Mouse (Mus musculus): Measurements from ENCODE around the gene Ttc23.

DNA sequence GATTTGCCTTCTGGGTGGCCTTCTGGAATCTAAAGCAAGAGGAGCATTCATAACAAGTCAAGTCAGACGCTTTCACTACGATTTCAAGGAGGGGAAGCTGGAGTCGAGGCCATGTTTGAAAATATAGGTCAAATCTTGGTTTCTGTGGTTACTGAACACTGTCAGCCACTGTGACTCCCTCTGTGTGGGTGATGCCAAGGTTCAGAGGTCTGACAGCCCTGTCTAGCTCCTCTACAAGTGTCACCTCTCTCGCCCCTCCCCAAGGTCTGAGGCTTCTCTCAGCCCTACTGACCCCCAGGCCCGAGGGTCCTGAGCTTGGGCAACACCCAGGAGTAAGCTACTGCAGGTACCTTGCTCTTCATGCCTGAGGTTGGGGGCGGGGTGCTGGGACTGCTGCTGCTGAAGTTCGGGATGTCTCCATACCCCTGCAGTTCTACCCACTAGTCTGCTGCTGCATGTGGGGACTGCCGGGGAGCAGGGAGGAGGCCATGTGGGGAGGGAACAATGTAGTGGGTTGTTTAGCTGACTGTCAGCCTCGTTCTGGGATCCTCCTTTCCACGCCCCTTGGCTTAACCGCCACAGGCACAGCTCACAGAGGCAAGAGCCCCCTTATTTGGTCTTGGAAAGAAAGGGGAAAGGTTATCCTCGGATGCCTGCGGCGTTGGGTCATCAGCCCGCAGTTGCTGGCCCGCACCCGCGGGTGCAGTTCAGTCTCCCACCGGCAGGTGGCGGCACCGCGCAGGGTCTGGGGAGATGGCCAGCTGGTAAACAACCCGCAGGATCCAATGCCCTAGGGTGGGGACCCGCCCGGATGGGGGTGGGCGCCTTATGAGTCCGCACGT lies 156.0 kb downstream of the Ttc23 start:
- TF ChIP-seq CTCF (IDR thresholded peaks at IDR 0.05; ENCODE audit: low read depth, low read length): peak; percentile 58
- no peak for TF ChIP-seq TAL1 (conservative IDR thresholded peaks at IDR 0.05; ENCODE audit: low read depth, low read length)
- no peak for TF ChIP-seq POLR2AphosphoS5 (IDR thresholded peaks at IDR 0.05; ENCODE audit: insufficient replicate concordance, low read depth, low read length)
- no peak for TF ChIP-seq GATA1 (IDR thresholded peaks at IDR 0.05; ENCODE audit: borderline replicate concordance, low read length)

Data from G1E (cell line).